Mouse (Mus musculus) C2C12 (cell line): ENCODE measurements around the gene Hmx2. TPM values are rescaled to one million over a fixed set of nuclear protein-coding genes. Genes with fewer than 3 reads are reported as not detected.

Experiments
- H3K27me3 ChIP-seq: one replicate; pipeline ENCODE4 v1.6.1; 2011; ENCODE audit not compliant: control insufficient read depth, insufficient read depth, insufficient read length
- H3K36me3 ChIP-seq: one replicate; pipeline ENCODE4 v1.6.1; 2011; ENCODE audit not compliant: control insufficient read depth, insufficient read depth
- H3K4me3 ChIP-seq: one replicate; pipeline ENCODE4 v1.5.1; 2011; ENCODE audit warnings: mild to moderate bottlenecking, control low read depth; ENCODE audit not compliant: poor library complexity, insufficient read depth, severe bottlenecking
- H3K79me2 ChIP-seq: one replicate; pipeline ENCODE4 v1.6.1; 2011; ENCODE audit not compliant: control insufficient read depth, insufficient read depth
- H3K79me3 ChIP-seq: one replicate; pipeline ENCODE4 v1.6.1; 2011; ENCODE audit warnings: low read depth, control low read depth
- H3ac ChIP-seq: one replicate; pipeline ENCODE3; 2011; ENCODE audit warnings: low read depth; ENCODE audit not compliant: control insufficient read depth, insufficient read length
- CEBPB ChIP-seq: IDR thresholded peaks from one replicate; pipeline ENCODE4 v1.6.1; 2011; ENCODE audit warnings: low read depth, mild to moderate bottlenecking, control low read depth, moderate library complexity
- CTCF ChIP-seq: IDR thresholded peaks from one replicate; pipeline ENCODE4 v1.5.1; 2011; ENCODE audit not compliant: control insufficient read depth, insufficient read depth, insufficient read length
- FOSL1 ChIP-seq: IDR thresholded peaks from one replicate; pipeline ENCODE4 v1.8.0; 2011; ENCODE audit warnings: mild to moderate bottlenecking, low read length; ENCODE audit not compliant: poor library complexity, insufficient read depth, severe bottlenecking
- MAX ChIP-seq: IDR thresholded peaks from one replicate; pipeline ENCODE4 v1.6.1; 2011; ENCODE audit warnings: mild to moderate bottlenecking, control low read depth
- MYOD1 ChIP-seq: IDR thresholded peaks from one replicate; pipeline ENCODE4 v1.6.1; 2011; ENCODE audit warnings: low read depth; ENCODE audit not compliant: control insufficient read depth, insufficient read length
- MYOG ChIP-seq: IDR thresholded peaks from one replicate; pipeline ENCODE4 v1.6.1; 2011; ENCODE audit not compliant: control insufficient read depth, insufficient read length; ENCODE audit errors: extremely low read depth
- USF1 ChIP-seq: IDR thresholded peaks from one replicate; pipeline ENCODE4 v1.6.1; 2011; ENCODE audit warnings: low read depth, mild to moderate bottlenecking, control low read depth, moderate library complexity
- polyA plus RNA-seq: library from polyadenylated mRNA; unstranded; fragments of >200 nt; fragmentation: generic; extraction: Trizol; gene quantifications from one replicate; pipeline ENCODE4 v1.2.1, GENCODE M21; 2012; ENCODE audit warnings: missing spikeins

The Hmx2 gene
- polyA plus RNA-seq, 1 experiment = 2.2 TPM

DNA sequence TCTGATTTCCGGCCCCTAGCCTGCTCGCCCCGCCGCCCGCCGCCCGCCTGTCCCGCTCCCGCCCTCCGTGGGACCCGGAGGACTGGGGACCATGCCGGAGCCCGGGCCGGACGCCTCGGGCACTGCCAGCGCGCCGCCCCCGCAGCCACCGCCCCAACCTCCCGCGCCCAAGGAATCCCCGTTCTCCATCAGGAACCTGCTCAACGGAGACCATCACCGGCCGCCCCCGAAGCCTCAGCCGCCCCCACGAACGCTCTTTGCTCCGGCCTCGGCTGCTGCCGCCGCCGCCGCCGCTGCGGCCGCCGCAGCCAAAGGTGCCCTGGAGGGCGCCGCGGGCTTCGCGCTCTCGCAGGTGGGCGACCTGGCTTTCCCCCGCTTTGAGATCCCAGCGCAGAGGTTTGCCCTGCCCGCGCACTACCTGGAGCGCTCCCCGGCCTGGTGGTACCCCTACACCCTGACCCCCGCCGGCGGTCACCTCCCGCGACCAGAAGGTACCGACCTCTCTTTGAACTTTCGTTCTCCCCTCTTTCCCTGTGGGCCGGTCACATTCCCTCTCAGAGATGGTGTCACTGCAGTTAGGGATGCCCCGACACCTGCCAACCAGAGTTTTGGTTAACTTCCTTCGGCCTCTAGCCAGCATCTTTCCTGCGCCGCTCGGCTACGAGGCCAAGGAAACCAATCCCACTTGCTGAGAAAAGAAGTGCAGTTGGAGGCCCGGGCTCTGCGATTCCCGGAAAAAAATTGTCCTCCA, 5.5 kb upstream of the Hmx2 start:
- Histone ChIP-seq H3K79me3 (no peaks in the 10 kb centered on the region), H3K79me2 (no peaks in the 10 kb centered on the region), H3K27me3 (peaks cover 68% of the 10 kb centered on the region), H3K36me3 (no peaks in the 10 kb centered on the region), H3ac (no peak overlapping the region), H3K4me3 (no peak overlapping the region)
- no peak for TF ChIP-seq USF1
- TF ChIP-seq MYOD1 = no peak
- TF ChIP-seq CTCF = no peak
- no peak for TF ChIP-seq MAX
- TF ChIP-seq FOSL1 = no peak
- TF ChIP-seq MYOG = no peak
- TF ChIP-seq CEBPB = no peak

DNA sequence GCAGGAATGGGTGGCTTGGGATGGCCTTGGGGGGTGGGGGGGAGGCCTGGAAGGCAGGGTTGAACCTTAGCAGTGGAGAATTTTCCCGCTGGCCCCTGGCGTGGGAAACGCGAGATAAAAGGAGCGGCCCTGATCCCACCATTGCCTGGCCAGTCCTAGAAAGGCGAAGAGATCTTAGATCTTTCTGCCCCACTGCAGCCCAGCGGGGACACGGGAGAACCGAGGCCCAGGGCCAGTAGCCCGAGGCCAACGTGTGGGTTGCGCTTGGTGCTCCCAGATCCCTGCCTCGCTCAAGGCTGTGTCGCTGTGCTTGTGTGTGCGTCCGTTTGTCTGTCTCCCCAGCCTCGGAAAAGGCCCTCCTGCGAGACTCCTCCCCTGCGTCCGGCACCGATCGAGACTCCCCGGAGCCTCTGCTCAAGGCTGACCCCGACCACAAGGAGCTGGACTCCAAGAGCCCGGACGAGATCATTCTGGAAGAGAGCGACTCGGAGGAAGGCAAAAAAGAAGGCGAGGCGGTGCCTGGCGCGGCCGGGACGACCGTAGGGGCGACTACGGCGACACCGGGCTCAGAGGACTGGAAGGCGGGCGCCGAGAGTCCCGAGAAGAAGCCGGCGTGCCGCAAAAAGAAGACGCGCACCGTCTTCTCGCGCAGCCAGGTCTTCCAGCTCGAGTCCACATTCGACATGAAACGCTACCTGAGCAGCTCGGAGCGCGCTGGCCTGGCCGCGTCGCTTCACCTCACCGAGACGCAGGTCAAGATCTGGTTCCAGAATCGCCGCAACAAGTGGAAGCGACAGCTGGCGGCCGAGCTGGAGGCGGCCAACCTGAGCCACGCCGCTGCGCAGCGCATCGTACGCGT, 4.7 kb upstream of the Hmx2 start:
- Histone ChIP-seq H3K27me3 (peaks cover 76% of the 10 kb centered on the region), H3ac (no peak overlapping the region)
- TF ChIP-seq MYOD1 (no peak), CEBPB (no peak)

DNA sequence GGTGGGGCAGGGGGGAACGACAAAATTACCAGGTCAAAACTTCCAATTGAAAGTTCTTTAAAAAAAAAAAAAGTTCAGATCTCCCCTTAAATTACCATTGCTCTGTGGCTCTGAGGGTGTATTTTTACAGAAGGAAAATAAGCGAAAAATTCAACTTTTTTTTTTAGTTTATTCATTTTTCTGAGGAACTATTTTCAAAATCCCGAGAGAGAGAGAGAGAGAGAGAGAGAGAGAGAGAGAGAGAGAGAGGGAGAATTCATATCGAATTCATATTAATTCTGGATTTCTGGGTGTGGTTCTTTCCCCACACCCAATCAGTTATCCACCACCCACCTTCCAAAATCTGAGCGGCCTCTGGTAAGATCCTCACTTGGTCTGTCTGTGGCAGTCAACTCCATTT, 3.7 kb upstream of the Hmx2 start:
- H3K79me2 ChIP-seq = no peaks in the 10 kb centered on the region
- H3K27me3 ChIP-seq = peaks cover 85% of the 10 kb centered on the region
- H3K36me3 ChIP-seq = no peaks in the 10 kb centered on the region
- H3ac ChIP-seq = no peak overlapping the region
- no peak overlapping the region for H3K4me3 ChIP-seq
- TF ChIP-seq CEBPB (no peak), MYOD1 (no peak), FOSL1 (no peak), MAX (no peak), USF1 (no peak), MYOG (no peak), CTCF (no peak)
- no peaks in the 10 kb centered on the region for H3K79me3 ChIP-seq

More for the DNA sequence above, 4.7 kb upstream of the Hmx2 start:
- H3K4me3 ChIP-seq = no peak overlapping the region
- no peaks in the 10 kb centered on the region for H3K79me2 ChIP-seq
- no peaks in the 10 kb centered on the region for H3K79me3 ChIP-seq
- H3K36me3 ChIP-seq = no peaks in the 10 kb centered on the region

DNA sequence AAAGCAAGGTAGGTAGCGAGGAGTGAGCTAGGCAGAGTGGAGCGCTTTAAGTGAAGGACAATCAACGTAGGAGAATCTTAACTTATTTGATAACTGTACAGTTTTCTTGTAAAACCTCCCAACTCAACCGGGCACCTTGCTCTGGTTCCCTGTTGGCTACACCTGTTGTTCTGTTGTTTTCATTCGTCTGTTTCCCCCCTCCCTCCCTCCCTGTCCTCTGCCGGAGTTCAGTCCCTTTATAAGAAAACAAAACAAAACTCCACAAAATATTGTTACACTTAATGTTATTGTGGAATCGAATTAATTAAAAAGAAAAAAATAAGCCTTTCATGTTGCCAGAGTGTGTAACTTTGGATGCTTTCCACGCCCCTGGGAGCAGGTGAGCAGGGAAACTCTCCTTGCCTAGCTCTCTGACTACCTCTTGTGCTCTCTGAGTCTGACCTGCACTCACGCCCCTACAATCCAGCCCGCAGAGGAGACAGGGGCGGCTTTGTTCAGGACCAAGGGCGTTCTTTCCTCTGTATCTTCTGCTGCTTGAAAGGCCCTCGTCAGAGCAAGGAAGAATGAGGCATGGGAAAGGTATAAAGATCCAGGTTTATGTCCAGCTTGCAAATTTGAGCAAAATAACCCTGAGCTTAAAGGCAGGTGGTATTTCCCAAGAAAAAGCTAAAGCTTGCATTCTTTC, 2.7 kb upstream of the Hmx2 start:
- TF ChIP-seq CTCF = no peak
- no peak for TF ChIP-seq MYOG
- no peak for TF ChIP-seq FOSL1
- no peak for TF ChIP-seq USF1
- no peak for TF ChIP-seq MAX
- TF ChIP-seq MYOD1 = no peak
- no peak for TF ChIP-seq CEBPB
- no peaks in the 10 kb centered on the region for H3K79me2 ChIP-seq
- no peak overlapping the region for H3K4me3 ChIP-seq

DNA sequence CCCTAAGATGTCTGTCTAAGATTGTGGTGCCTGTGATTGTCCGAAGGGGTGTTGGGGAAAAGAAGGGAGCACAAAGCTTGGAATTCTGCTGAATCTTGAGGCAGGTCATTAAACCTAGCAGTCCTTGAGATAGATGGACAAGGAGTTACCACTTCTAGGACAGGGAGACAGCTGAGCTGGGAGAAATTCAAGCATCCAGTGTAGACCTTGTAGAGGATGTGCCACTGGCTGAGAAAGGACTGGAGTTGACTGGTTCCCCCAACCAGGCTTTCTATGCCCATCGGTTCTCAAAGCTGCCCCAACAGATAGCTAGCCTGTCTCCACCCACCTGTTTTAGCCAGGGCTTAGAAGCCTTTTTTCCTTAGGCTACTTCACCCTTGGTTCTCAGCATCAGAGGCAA, 2.1 kb upstream of the Hmx2 start:
- Histone ChIP-seq H3K27me3 (peaks cover 79% of the 10 kb centered on the region), H3ac (no peak overlapping the region), H3K79me2 (no peaks in the 10 kb centered on the region), H3K36me3 (no peaks in the 10 kb centered on the region), H3K79me3 (no peaks in the 10 kb centered on the region), H3K4me3 (no peak overlapping the region)
- no peak for TF ChIP-seq CEBPB
- TF ChIP-seq MYOD1 = no peak

More for the DNA sequence above, 2.7 kb upstream of the Hmx2 start:
- Histone ChIP-seq H3K79me3 (no peaks in the 10 kb centered on the region), H3K27me3 (peaks cover 81% of the 10 kb centered on the region), H3ac (no peak overlapping the region), H3K36me3 (no peaks in the 10 kb centered on the region)

DNA sequence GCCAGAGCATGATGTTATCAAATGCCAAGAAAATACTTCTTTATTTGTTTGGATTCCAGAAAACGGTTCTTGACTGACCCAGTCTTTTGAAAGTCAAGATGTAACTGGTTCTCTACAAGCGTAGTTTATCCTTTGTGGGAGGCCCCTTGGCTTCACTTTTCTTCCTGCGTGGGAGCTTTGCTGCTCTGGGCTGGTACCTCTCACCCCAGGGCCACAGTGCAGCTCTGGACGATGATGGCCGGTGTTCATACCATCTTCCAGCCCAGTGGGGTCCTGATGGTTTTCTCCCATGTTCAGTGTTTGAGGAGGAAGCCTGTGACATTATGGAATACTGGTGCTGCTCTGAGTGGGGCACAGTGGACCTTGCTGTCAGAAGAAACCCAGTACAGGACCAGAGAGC, 1.1 kb upstream of the Hmx2 start:
- Histone ChIP-seq H3K4me3 (no peak overlapping the region), H3K36me3 (no peaks in the 10 kb centered on the region), H3ac (no peak overlapping the region), H3K79me2 (no peaks in the 10 kb centered on the region), H3K27me3 (peaks cover 79% of the 10 kb centered on the region), H3K79me3 (no peaks in the 10 kb centered on the region)
- TF ChIP-seq MAX = no peak
- TF ChIP-seq CTCF = no peak
- no peak for TF ChIP-seq FOSL1
- no peak for TF ChIP-seq MYOG
- no peak for TF ChIP-seq USF1
- no peak for TF ChIP-seq MYOD1
- no peak for TF ChIP-seq CEBPB
